Mouse (Mus musculus) heart, embryonic 15.5 days (tissue): ENCODE measurements around the gene S1pr1. TPM values are rescaled to one million over a fixed set of nuclear protein-coding genes. Genes with fewer than 3 reads are reported as not detected.

Experiments used
- ATAC-seq: fragments of 200-750 bp; cut with Nextera tagmentation; replicated peaks from 2 replicates; pipeline ENCODE4 v1.8.0; 2017; ENCODE audit warnings: low read depth, moderate TSS enrichment; ENCODE audit not compliant: insufficient number of reproducible peaks, insufficient read depth, low FRiP score
- H3K27ac ChIP-seq: fragments of 300-500 bp; sonication (generic); 2 replicates; pipeline ENCODE4 v1.5.1; 2015; ENCODE audit warnings: mild to moderate bottlenecking, inconsistent platforms
- H3K27me3 ChIP-seq: fragments of 300-500 bp; sonication (generic); 2 replicates; pipeline ENCODE4 v1.6.1; 2015; ENCODE audit warnings: inconsistent platforms
- H3K36me3 ChIP-seq: fragments of 300-500 bp; sonication (generic); 2 replicates; pipeline ENCODE4 v1.6.1; 2015; ENCODE audit warnings: mild to moderate bottlenecking, inconsistent platforms
- H3K4me1 ChIP-seq: fragments of 300-500 bp; sonication (generic); replicated peaks from 2 replicates; pipeline ENCODE4 v1.6.1; 2015; ENCODE audit warnings: inconsistent platforms
- H3K4me2 ChIP-seq: fragments of 300-500 bp; sonication (generic); 2 replicates; pipeline ENCODE4 v1.6.1; 2015; ENCODE audit warnings: inconsistent platforms, mild to moderate bottlenecking, moderate library complexity
- H3K4me3 ChIP-seq: fragments of 300-500 bp; sonication (generic); 2 replicates; pipeline ENCODE4 v1.5.1; 2015; ENCODE audit warnings: mild to moderate bottlenecking, inconsistent platforms
- H3K9ac ChIP-seq: fragments of 300-500 bp; sonication (generic); 2 replicates; pipeline ENCODE4 v1.6.1; 2015; ENCODE audit warnings: mild to moderate bottlenecking, inconsistent platforms
- H3K9me3 ChIP-seq: fragments of 300-500 bp; sonication (generic); replicated peaks from 2 replicates; pipeline ENCODE4 v1.6.1; 2016; ENCODE audit warnings: inconsistent platforms
- WGBS: fragments of 180-500 bp; shearing (Covaris S2); methylation state at CpG from one replicate; pipeline ENCODE4 v1.1.7; 2015; ENCODE audit warnings: mixed read lengths; 5-methylcytosine and 5-hydroxymethylcytosine counted together
- polyA plus RNA-seq: library from polyadenylated mRNA; unstranded; fragments of >200 nt; fragmentation: Nextera tagmentation; extraction: Ambion mirVana; gene quantifications from 2 replicates; pipeline ENCODE4 v1.2.1, GENCODE M21; 2015

S1pr1 gene
- polyA plus RNA-seq, 1 experiment from 2014 or later = 85.4 TPM

- H3K9me3 ChIP-seq = no peaks in the 10 kb centered on the region
- H3K36me3 ChIP-seq = no peaks in the 10 kb centered on the region
- ATAC-seq = no peak
- no peak overlapping the region for H3K4me2 ChIP-seq
- H3K4me1 ChIP-seq = peaks cover 4% of the 10 kb centered on the region; the same call in 1 of the 2 replicates
- no peak overlapping the region for H3K4me3 ChIP-seq
- WGBS = 38% methylated on average over 4 of the region's 4 CpGs
- H3K27me3 ChIP-seq = no peaks in the 10 kb centered on the region
- no peak overlapping the region for H3K9ac ChIP-seq
- peak overlapping the region; percentile 43 for H3K27ac ChIP-seq
Measured at GRCm38 (mm10) chr3:115692857-115693256, 22.0 kb downstream of the S1pr1 start.

GRCm38 (mm10) chr3:115692384-115692783 lies 22.5 kb downstream of the S1pr1 start:
- H3K4me2 ChIP-seq = no peak overlapping the region
- no peaks in the 10 kb centered on the region for H3K36me3 ChIP-seq
- no peak for ATAC-seq
- no peaks in the 10 kb centered on the region for H3K27me3 ChIP-seq
- H3K4me1 ChIP-seq = peaks cover 4% of the 10 kb centered on the region; the same call in 1 of the 2 replicates
- no peak overlapping the region for H3K4me3 ChIP-seq
- WGBS = 89% methylated on average over 5 of the region's 5 CpGs
- H3K9ac ChIP-seq = no peak overlapping the region
- no peaks in the 10 kb centered on the region for H3K9me3 ChIP-seq
- H3K27ac ChIP-seq = no peak overlapping the region; the same call in 1 of the 2 replicates

GRCm38 (mm10) chr3:115689920-115690319 lies 25.0 kb downstream of the S1pr1 start:
- Histone ChIP-seq H3K27me3 (no peaks in the 10 kb centered on the region), H3K36me3 (no peaks in the 10 kb centered on the region), H3K9ac (no peak overlapping the region), H3K27ac (peak overlapping the region; percentile 41), H3K9me3 (no peaks in the 10 kb centered on the region), H3K4me1 (peaks cover 4% of the 10 kb centered on the region; the same call in 1 of the 2 replicates), H3K4me3 (no peak overlapping the region), H3K4me2 (no peak overlapping the region)
- ATAC-seq = no peak
- 76% methylated on average over 1 of the region's 1 CpGs for WGBS

- Histone ChIP-seq H3K27me3 (no peaks in the 10 kb centered on the region), H3K36me3 (no peaks in the 10 kb centered on the region), H3K4me1 (peaks cover 4% of the 10 kb centered on the region; the same call in 1 of the 2 replicates), H3K4me3 (no peak overlapping the region), H3K9ac (no peak overlapping the region), H3K27ac (peak overlapping the region; percentile 41), H3K9me3 (no peaks in the 10 kb centered on the region), H3K4me2 (no peak overlapping the region)
- no peak; the same call in 1 of the 2 replicates for ATAC-seq
- WGBS = 37% methylated on average over 8 of the region's 8 CpGs
Measured at GRCm38 (mm10) chr3:115689352-115689751, 25.5 kb downstream of the S1pr1 start.

GRCm38 (mm10) chr3:115687821-115688220 lies 27.1 kb downstream of the S1pr1 start:
- Histone ChIP-seq H3K27me3 (no peaks in the 10 kb centered on the region), H3K9me3 (no peaks in the 10 kb centered on the region), H3K4me2 (no peak overlapping the region), H3K4me3 (no peak overlapping the region), H3K27ac (no peak overlapping the region), H3K4me1 (no peaks in the 10 kb centered on the region), H3K9ac (no peak overlapping the region), H3K36me3 (no peaks in the 10 kb centered on the region)
- WGBS = 83% methylated on average over 2 of the region's 2 CpGs
- no peak for ATAC-seq

GRCm38 (mm10) chr3:115682328-115683088 lies 32.4 kb downstream of the S1pr1 start:
- H3K27ac ChIP-seq = 0 out of 2 replicates have a peak overlapping the region, but pooled peaks have one; percentile 16
- no peak overlapping the region for H3K4me2 ChIP-seq

GRCm38 (mm10) chr3:115681184-115681583 lies 33.7 kb downstream of the S1pr1 start:
- Histone ChIP-seq H3K36me3 (no peaks in the 10 kb centered on the region), H3K4me2 (no peak overlapping the region), H3K9me3 (no peaks in the 10 kb centered on the region), H3K9ac (no peak overlapping the region), H3K27ac (no peak overlapping the region), H3K4me1 (peaks cover 9% of the 10 kb centered on the region; the same call in 1 of the 2 replicates), H3K27me3 (no peaks in the 10 kb centered on the region), H3K4me3 (no peak overlapping the region)
- ATAC-seq = no peak
- 88% methylated on average over 1 of the region's 1 CpGs for WGBS

More at GRCm38 (mm10) chr3:115682328-115683088, 32.4 kb downstream of the S1pr1 start:
- ATAC-seq = no peak
- WGBS = 69% methylated on average over 14 of the region's 14 CpGs
- Histone ChIP-seq H3K4me3 (no peak overlapping the region), H3K36me3 (no peaks in the 10 kb centered on the region), H3K4me1 (peaks cover 9% of the 10 kb centered on the region; the same call in 1 of the 2 replicates), H3K9me3 (no peaks in the 10 kb centered on the region), H3K9ac (no peak overlapping the region), H3K27me3 (no peaks in the 10 kb centered on the region)

- H3K27ac ChIP-seq = no peak overlapping the region
- H3K4me3 ChIP-seq = no peak overlapping the region
- H3K4me1 ChIP-seq = peaks cover 9% of the 10 kb centered on the region
- no peaks in the 10 kb centered on the region for H3K27me3 ChIP-seq
- no peak overlapping the region for H3K4me2 ChIP-seq
- 50% methylated on average over 7 of the region's 7 CpGs for WGBS
- H3K36me3 ChIP-seq = no peaks in the 10 kb centered on the region
- no peaks in the 10 kb centered on the region for H3K9me3 ChIP-seq
- H3K9ac ChIP-seq = no peak overlapping the region
- ATAC-seq = no peak; the same call in 1 of the 2 replicates
Measured at GRCm38 (mm10) chr3:115679022-115679421, 35.9 kb downstream of the S1pr1 start.

- H3K27me3 ChIP-seq = no peaks in the 10 kb centered on the region
- H3K27ac ChIP-seq = no peak overlapping the region
- H3K9ac ChIP-seq = no peak overlapping the region
- peaks cover 19% of the 10 kb centered on the region for H3K4me1 ChIP-seq
- H3K4me3 ChIP-seq = no peak overlapping the region
- 80% methylated on average over 6 of the region's 6 CpGs for WGBS
- no peak overlapping the region for H3K4me2 ChIP-seq
- ATAC-seq = no peak
- H3K36me3 ChIP-seq = no peaks in the 10 kb centered on the region
- H3K9me3 ChIP-seq = no peaks in the 10 kb centered on the region
Measured at GRCm38 (mm10) chr3:115675546-115676535, 39.0 kb downstream of the S1pr1 start.

GRCm38 (mm10) chr3:115674665-115675064 lies 40.2 kb downstream of the S1pr1 start:
- Histone ChIP-seq H3K4me3 (no peak overlapping the region), H3K4me2 (no peak overlapping the region), H3K27ac (no peak overlapping the region), H3K4me1 (peaks cover 18% of the 10 kb centered on the region), H3K9ac (no peak overlapping the region), H3K27me3 (no peaks in the 10 kb centered on the region), H3K9me3 (no peaks in the 10 kb centered on the region), H3K36me3 (no peaks in the 10 kb centered on the region)
- no peak for ATAC-seq
- WGBS = 57% methylated on average over 5 of the region's 5 CpGs

- H3K36me3 ChIP-seq = no peaks in the 10 kb centered on the region
- no peaks in the 10 kb centered on the region for H3K9me3 ChIP-seq
- H3K4me1 ChIP-seq = peaks cover 10% of the 10 kb centered on the region
- no peak for ATAC-seq
- 0 out of 2 replicates have a peak overlapping the region, but pooled peaks have one; percentile 9 for H3K27ac ChIP-seq
- no peak overlapping the region for H3K4me3 ChIP-seq
- peak overlapping the region; percentile 38 for H3K4me2 ChIP-seq
- no peak overlapping the region; the same call in 1 of the 2 replicates for H3K9ac ChIP-seq
- WGBS = 39% methylated on average over 13 of the region's 13 CpGs
- no peaks in the 10 kb centered on the region for H3K27me3 ChIP-seq
Measured at GRCm38 (mm10) chr3:115673663-115674157, 41.2 kb downstream of the S1pr1 start.
